Mouse (Mus musculus): ENCODE results near the gene 1110051M20Rik. TPM values are rescaled to one million over a fixed set of nuclear protein-coding genes. Genes with fewer than 3 reads are reported as not detected.

The 1110051M20Rik gene
- total RNA-seq, 2 experiments from 2014 or later = 90.6 to 107 TPM

DNA sequence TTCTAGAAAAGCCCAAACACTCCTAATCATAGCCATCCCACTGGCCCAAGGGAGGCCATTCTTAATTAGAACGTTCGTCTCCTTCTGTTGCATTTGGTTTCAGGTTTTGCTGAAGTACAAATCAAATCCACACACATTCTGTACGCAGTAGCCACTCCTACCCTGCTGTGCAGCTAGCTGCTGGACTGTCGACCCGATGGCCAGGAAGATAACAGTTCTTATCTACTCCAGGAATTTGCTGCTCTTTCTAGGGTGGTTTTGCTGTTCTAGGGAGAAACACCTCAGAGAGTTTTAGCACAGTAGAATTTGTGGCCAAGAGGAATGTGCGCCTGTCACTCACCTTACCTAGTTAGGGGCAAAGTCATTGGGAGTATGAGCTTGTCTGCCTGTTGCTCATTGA lies 156.9 kb downstream of the 1110051M20Rik start:
- DNase-seq (ENCODE audit: extremely low spot score in 1 of 2, low spot score in 2 of 2) = no peak
- Histone ChIP-seq H3K27ac (no peak overlapping the region), H3K4me3 (no peak overlapping the region)
- TF ChIP-seq CTCF (IDR thresholded peaks at IDR 0.05) = no peak
- intact Hi-C loops (cut with DNase I) = no loop called here

- peak; percentile 96 for TF ChIP-seq CTCF (IDR thresholded peaks at IDR 0.05)
- Histone ChIP-seq H3K4me3 (no peak overlapping the region), H3K27ac (peak overlapping the region; percentile 50; the same call in 1 of the 2 replicates)
- intact Hi-C loops (cut with DNase I) = loop anchor here (1.0 to 2.0 kb wide), 2 partner anchors 43 to 195 kb away; no protein-coding TSS in a partner anchor
- DNase-seq (ENCODE audit: extremely low spot score in 1 of 2, low spot score in 2 of 2) = peak; percentile 74 to 77
Observed at GRCm38 (mm10) chr2:91285885-91286505, 158.5 kb downstream of the 1110051M20Rik start.

DNA sequence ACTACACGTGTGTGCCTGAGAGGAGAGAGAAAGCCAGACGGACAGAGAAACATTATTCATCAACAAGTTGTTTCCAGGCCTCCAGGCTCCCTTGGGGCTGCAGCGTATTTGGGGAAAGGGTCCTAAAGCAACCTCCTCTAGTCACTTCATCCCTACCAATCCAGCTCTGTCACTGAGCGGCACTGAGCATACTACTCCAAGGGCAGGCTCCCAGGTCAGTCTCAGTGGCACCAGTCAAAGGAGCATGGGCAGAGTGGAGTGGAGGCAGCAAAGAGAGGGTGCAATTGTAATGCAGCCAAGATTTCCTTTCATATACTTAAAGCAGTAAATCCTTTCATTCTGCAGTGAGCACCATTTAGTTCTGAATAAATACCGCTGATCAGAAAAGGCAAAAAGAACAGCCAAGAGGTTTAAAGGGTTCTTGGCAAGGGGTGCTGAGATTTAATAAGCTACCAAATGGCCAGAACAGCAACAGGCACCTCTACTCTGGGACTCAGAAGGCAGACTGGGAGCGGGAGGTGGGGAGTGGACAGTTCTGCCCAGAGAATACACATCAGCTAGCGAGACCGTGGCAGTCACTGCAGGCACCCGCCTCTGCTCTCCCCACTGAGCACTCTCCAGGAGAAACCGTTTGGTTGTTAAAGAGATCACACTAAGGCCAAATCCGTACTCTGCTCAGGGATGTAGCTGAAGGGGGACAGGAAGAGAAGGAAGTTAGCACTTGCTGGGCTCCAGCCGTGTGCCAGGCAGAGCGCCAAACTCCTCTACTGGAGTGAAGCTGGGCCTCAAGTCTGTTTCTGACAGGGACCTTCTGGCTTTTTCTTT lies 159.9 kb downstream of the 1110051M20Rik start:
- H3K27ac ChIP-seq = peak overlapping the region; percentile 50
- no peak for TF ChIP-seq CTCF (IDR thresholded peaks at IDR 0.05)
- intact Hi-C loops (cut with DNase I) = loop anchor here (2.0 kb wide), 1 partner anchor 44 kb away; no protein-coding TSS in a partner anchor
- no peak overlapping the region for H3K4me3 ChIP-seq
- DNase-seq (ENCODE audit: extremely low spot score in 1 of 2, low spot score in 2 of 2) = peak; percentile 36 to 41

- DNase-seq (ENCODE audit: extremely low spot score in 1 of 2, low spot score in 2 of 2) = no peak
- intact Hi-C loops (cut with DNase I) = loop anchor here (2.0 kb wide), 1 partner anchor 45 kb away; no protein-coding TSS in a partner anchor
- Histone ChIP-seq H3K27ac (peak overlapping the region; percentile 24; the same call in 1 of the 2 replicates), H3K4me3 (no peak overlapping the region)
- TF ChIP-seq CTCF (IDR thresholded peaks at IDR 0.05) = no peak
Observed at GRCm38 (mm10) chr2:91283972-91284371, 160.5 kb downstream of the 1110051M20Rik start.

- no peak for TF ChIP-seq CTCF (IDR thresholded peaks at IDR 0.05)
- intact Hi-C loops (cut with DNase I) = no loop called here
- Histone ChIP-seq H3K27ac (no peak overlapping the region), H3K4me3 (no peak overlapping the region)
- DNase-seq (ENCODE audit: extremely low spot score in 1 of 2, low spot score in 2 of 2) = no peak
Observed at GRCm38 (mm10) chr2:91281366-91281765, 163.1 kb downstream of the 1110051M20Rik start.

GRCm38 (mm10) chr2:91279372-91279755 lies 165.1 kb downstream of the 1110051M20Rik start:
- intact Hi-C loops (cut with DNase I) = no loop called here
- no peak for DNase-seq (ENCODE audit: extremely low spot score in 1 of 2, low spot score in 2 of 2)

DNA sequence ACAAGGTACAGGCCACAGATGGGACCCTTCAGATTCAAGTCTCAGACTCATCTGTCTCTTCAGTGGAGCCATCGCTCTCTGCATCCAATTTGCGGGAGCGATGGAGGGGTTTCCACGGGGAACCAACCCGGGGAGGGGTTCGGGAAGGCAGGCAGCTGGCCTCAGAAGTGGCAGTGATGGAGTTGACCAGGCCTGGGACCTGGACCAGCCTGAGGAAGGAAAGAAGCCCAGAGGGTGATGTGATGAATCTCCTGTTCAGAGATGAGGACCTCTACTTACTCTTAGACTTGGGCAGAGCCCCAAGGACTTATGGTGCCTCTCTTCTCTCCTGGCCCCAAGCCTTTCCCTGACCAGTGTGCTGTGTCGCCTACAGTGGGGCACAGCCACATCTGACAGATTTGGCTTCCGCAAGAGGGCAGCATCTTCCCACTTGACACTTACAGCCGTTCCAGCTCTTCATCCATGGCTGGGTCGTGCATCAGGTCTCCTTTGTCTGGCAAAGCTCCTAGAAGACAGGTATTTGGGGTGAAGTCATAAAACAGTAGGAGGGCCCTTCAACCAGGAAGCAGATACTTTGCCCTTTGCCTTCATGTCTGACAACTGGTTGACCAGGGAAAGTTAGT lies 165.6 kb downstream of the 1110051M20Rik start:
- DNase-seq (ENCODE audit: extremely low spot score in 1 of 2, low spot score in 2 of 2) = peak in 1 of 2 experiments; percentile 51
- Histone ChIP-seq H3K27ac (no peak overlapping the region), H3K4me3 (no peak overlapping the region)
- intact Hi-C loops (cut with DNase I) = no loop called here
- TF ChIP-seq CTCF (IDR thresholded peaks at IDR 0.05) = peak; percentile 61

More at GRCm38 (mm10) chr2:91279372-91279755, 165.1 kb downstream of the 1110051M20Rik start:
- no peak for TF ChIP-seq CTCF (IDR thresholded peaks at IDR 0.05)
- H3K27ac ChIP-seq = no peak overlapping the region
- no peak overlapping the region for H3K4me3 ChIP-seq

GRCm38 (mm10) chr2:91269687-91270133 lies 174.8 kb downstream of the 1110051M20Rik start:
- intact Hi-C loops (cut with DNase I) = no loop called here
- Histone ChIP-seq H3K4me3 (no peak overlapping the region), H3K27ac (no peak overlapping the region)
- no peak for TF ChIP-seq CTCF (IDR thresholded peaks at IDR 0.05)
- no peak for DNase-seq (ENCODE audit: extremely low spot score in 1 of 2, low spot score in 2 of 2)

- DNase-seq (ENCODE audit: extremely low spot score in 1 of 2, low spot score in 2 of 2) = no peak
- Histone ChIP-seq H3K27ac (no peak overlapping the region), H3K4me3 (no peak overlapping the region)
- no peak for TF ChIP-seq CTCF (IDR thresholded peaks at IDR 0.05)
- intact Hi-C loops (cut with DNase I) = no loop called here
Observed at GRCm38 (mm10) chr2:91268706-91269105, 175.8 kb downstream of the 1110051M20Rik start.

- Histone ChIP-seq H3K4me3 (no peak overlapping the region), H3K27ac (no peak overlapping the region)
- no peak for DNase-seq (ENCODE audit: extremely low spot score in 1 of 2, low spot score in 2 of 2)
- TF ChIP-seq CTCF (IDR thresholded peaks at IDR 0.05) = no peak
- intact Hi-C loops (cut with DNase I) = no loop called here
Observed at GRCm38 (mm10) chr2:91268042-91268441, 176.5 kb downstream of the 1110051M20Rik start.

- intact Hi-C loops (cut with DNase I) = no loop called here
- H3K27ac ChIP-seq = peak within 1 kb of the TSS; percentile 95
- TF ChIP-seq CTCF (IDR thresholded peaks at IDR 0.05) = no peak; the same call in 1 of the 2 replicates
- DNase-seq (ENCODE audit: extremely low spot score in 1 of 2, low spot score in 2 of 2) = peak; percentile 97 to 98
- H3K4me3 ChIP-seq = peak within 1 kb of the TSS; percentile 83
Observed at GRCm38 (mm10) chr2:91264711-91265681, 179.5 kb downstream of the 1110051M20Rik start, which contains the start of gene Arfgap2. Gene Arfgap2 (plus strand): TSS chr2:91264974.
